Mouse (Mus musculus) cerebellum, adult 2 months (tissue): ENCODE data around the gene Unkl. TPM values are rescaled to one million over a fixed set of nuclear protein-coding genes. Genes with fewer than 3 reads are reported as not detected.
"Not testable (repeated sequence)": the region's sequence is repeated elsewhere in the genome, so short reads cannot be mapped to it uniquely, and the experiment has no call there.

Source experiments
- DNase-seq, 2 experiments: peaks; one replicate each; pipeline ENCODE4 v3.0.0; 2021
- H3K27ac ChIP-seq: fragments of 200-500 bp; 2 replicates; pipeline ENCODE4 v1.5.1; 2012; ENCODE audit warnings: low read length, control low read depth, inconsistent platforms; ENCODE audit not compliant: insufficient read depth
- H3K27me3 ChIP-seq: fragments of 200-500 bp; 2 replicates; pipeline ENCODE4 v1.6.1; 2012; ENCODE audit warnings: inconsistent platforms, mild to moderate bottlenecking, low read length, moderate library complexity; ENCODE audit not compliant: control insufficient read depth, insufficient read depth
- H3K4me1 ChIP-seq: fragments of 200-500 bp; 2 replicates; pipeline ENCODE4 v1.6.1; 2011; ENCODE audit warnings: low read length; ENCODE audit not compliant: control insufficient read depth, insufficient read depth
- H3K4me3 ChIP-seq: fragments of 200-500 bp; replicated peaks from 2 replicates; pipeline ENCODE3; 2011; ENCODE audit warnings: mild to moderate bottlenecking, low read depth, low read length, control low read depth; ENCODE audit not compliant: insufficient read depth
- CTCF ChIP-seq: fragments of 200-500 bp; IDR thresholded peaks from 2 replicates; pipeline ENCODE4 v1.5.1; 2011; ENCODE audit warnings: low read depth, mild to moderate bottlenecking, control low read depth, low read length, moderate library complexity, borderline replicate concordance; ENCODE audit not compliant: insufficient read depth
- POLR2A ChIP-seq: fragments of 200-500 bp; IDR thresholded peaks from 2 replicates; pipeline ENCODE4 v1.6.1; 2011; ENCODE audit warnings: low read length, control low read depth, borderline replicate concordance; ENCODE audit not compliant: insufficient read depth
- WGBS: fragments of 180-500 bp; shearing (Covaris S2); methylation state at CpG from one replicate; pipeline ENCODE4 v1.1.7; 2018; 5-methylcytosine and 5-hydroxymethylcytosine counted together
- polyA plus RNA-seq: library from polyadenylated mRNA; depleted of rRNA; stranded (reverse); fragments of >200 nt; gene quantifications from 2 replicates; pipeline ENCODE4 v1.2.3, GENCODE M21; 2012

The Unkl gene
- polyA plus RNA-seq, 1 experiment = 56.2 TPM

GRCm38 (mm10) chr17:25230700-25231099 is 42.5 kb downstream of the Unkl start:
- Histone ChIP-seq H3K4me1 (peaks cover 24% of the 10 kb centered on the region), H3K27me3 (no peaks in the 10 kb centered on the region), H3K27ac (no peak overlapping the region), H3K4me3 (no peak overlapping the region)
- TF ChIP-seq CTCF (no peak), POLR2A (no peak)
- WGBS = 29% methylated on average over 3 of the region's 3 CpGs
- DNase-seq = no peak

GRCm38 (mm10) chr17:25231621-25232020 is 43.4 kb downstream of the Unkl start:
- H3K4me3 ChIP-seq, H3K27ac ChIP-seq, DNase-seq, H3K27me3 ChIP-seq: not testable (repeated sequence)
- peaks cover 24% of the 10 kb centered on the region for H3K4me1 ChIP-seq
- WGBS = 9% methylated on average over 6 of the region's 11 CpGs

- H3K4me3 ChIP-seq = no peak overlapping the region
- no peak overlapping the region for H3K27ac ChIP-seq
- 79% methylated on average over 9 of the region's 9 CpGs for WGBS
These were observed 47.4 kb downstream of the Unkl start for GRCm38 (mm10) chr17:25235635-25236034.

GRCm38 (mm10) chr17:25239695-25240636 is 51.8 kb downstream of the Unkl start, which contains the start of the genes Gnptg and Tsr3:
Gene Gnptg (minus strand): TSS chr17:25240124.
Gene Tsr3 (plus strand): TSS chr17:25240170.
- H3K27me3 ChIP-seq = no peaks in the 10 kb centered on the region

More at GRCm38 (mm10) chr17:25235635-25236034, 47.4 kb downstream of the Unkl start:
- no peak for TF ChIP-seq POLR2A
- no peak for TF ChIP-seq CTCF
- DNase-seq = no peak
- peaks cover 11% of the 10 kb centered on the region for H3K4me1 ChIP-seq
- no peaks in the 10 kb centered on the region for H3K27me3 ChIP-seq

GRCm38 (mm10) chr17:25243131-25243780 is 55.1 kb downstream of the Unkl start:
- Histone ChIP-seq H3K27ac (no peak overlapping the region), H3K27me3 (no peaks in the 10 kb centered on the region), H3K4me3 (no peak overlapping the region), H3K4me1 (peaks cover 6% of the 10 kb centered on the region; the same call in 1 of the 2 replicates)
- no peak for DNase-seq
- 80% methylated on average over 11 of the region's 11 CpGs for WGBS
- no peak for TF ChIP-seq POLR2A
- TF ChIP-seq CTCF = no peak

More at GRCm38 (mm10) chr17:25239695-25240636, 51.8 kb downstream of the Unkl start, which contains the start of the genes Gnptg and Tsr3:
- Histone ChIP-seq H3K4me3 (peak within 1 kb of the TSS; percentile 86), H3K4me1 (peaks cover 9% of the 10 kb centered on the region; the same call in 1 of the 2 replicates), H3K27ac (peak within 1 kb of the TSS; percentile 52)
- DNase-seq = peak; percentile 84 to 86
- no peak for TF ChIP-seq CTCF
- peak; percentile 78 for TF ChIP-seq POLR2A
- under 1% methylated on average over 80 of the region's 80 CpGs for WGBS

- DNase-seq = no peak
- peaks cover 6% of the 10 kb centered on the region; the same call in 1 of the 2 replicates for H3K4me1 ChIP-seq
- TF ChIP-seq CTCF (no peak), POLR2A (no peak)
- H3K27me3 ChIP-seq = no peaks in the 10 kb centered on the region
- 79% methylated on average over 16 of the region's 16 CpGs for WGBS
- no peak overlapping the region for H3K4me3 ChIP-seq
- no peak overlapping the region for H3K27ac ChIP-seq
These were observed 56.0 kb downstream of the Unkl start for GRCm38 (mm10) chr17:25244239-25244638.

- no peak overlapping the region for H3K4me3 ChIP-seq
- H3K27me3 ChIP-seq = no peaks in the 10 kb centered on the region
- H3K27ac ChIP-seq = no peak overlapping the region
- 81% methylated on average over 18 of the region's 18 CpGs for WGBS
- peaks cover 7% of the 10 kb centered on the region for H3K4me1 ChIP-seq
- TF ChIP-seq CTCF (no peak), POLR2A (no peak)
- no peak for DNase-seq
These were observed 60.0 kb downstream of the Unkl start for GRCm38 (mm10) chr17:25248033-25248750.
